Mouse (Mus musculus) heart, postnatal 36 days (tissue): ENCODE data around the gene Gm17622. TPM values are rescaled to one million over a fixed set of nuclear protein-coding genes. Genes with fewer than 3 reads are reported as not detected.

Source experiments
- DNase-seq, 2 experiments: peaks; one replicate each; pipeline ENCODE4 v3.0.0; 2021 to 2022
- intact Hi-C: fragments of 180-260 bp; cut with DNase I; formaldehyde crosslinking; loops from one replicate; pipeline ENCODE4 v1.15.1; 2025
- total RNA-seq, 2 experiments: library from RNA; stranded (reverse); gene quantifications; 2 replicates each; pipeline ENCODE4 v1.2.3; 2021

Gene Gm17622
- total RNA-seq, 2 experiments from 2014 or later = not detected

DNA sequence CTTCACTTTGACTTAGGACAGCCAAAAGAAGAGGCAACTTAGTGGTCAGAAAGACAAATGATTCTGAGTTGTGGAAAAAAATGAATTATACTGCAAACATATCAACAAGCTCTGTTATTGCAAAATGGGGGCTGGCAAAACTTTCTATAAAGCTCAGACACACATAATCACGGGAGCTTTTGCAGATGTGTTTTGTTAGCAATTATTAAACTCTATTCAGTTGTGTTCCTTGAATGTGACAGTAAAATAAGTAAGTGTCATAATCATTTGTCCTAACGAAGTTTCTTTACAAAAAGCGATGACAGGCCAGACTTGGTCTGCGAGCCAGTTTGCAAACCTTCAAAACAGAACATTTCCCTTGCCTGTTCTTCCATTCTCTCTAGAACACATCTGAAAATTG, 17.0 kb downstream of the Gm17622 start:
- intact Hi-C loops = no loop called here

GRCm38 (mm10) chr13:96510635-96511034, 20.1 kb downstream of the Gm17622 start:
- DNase-seq = peak; percentile 39 to 40
- intact Hi-C loops = loop anchor here (5.0 kb wide), 1 partner anchor 63 kb away; no protein-coding TSS in a partner anchor

More for the DNA sequence above, 17.0 kb downstream of the Gm17622 start:
- no peak for DNase-seq

DNA sequence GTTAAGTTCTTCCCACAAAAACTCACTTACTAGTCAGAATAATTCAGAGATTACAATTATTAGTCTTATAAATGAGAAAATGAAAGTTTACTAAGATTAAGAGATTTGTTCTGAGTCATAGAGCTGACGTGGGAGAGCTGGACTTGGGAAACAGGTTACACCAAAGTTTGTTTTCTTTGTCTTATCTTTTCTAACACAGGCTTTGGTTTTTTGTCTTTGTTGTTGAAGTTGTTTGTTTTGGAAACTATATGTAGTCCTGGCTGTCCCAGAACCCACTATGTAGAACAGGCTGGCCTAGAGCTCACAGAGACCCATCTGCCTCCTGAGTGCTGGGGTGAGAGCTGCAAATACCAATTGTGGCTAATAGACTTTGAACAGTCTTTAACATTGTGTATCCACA, 20.7 kb downstream of the Gm17622 start:
- no peak for DNase-seq
- intact Hi-C loops = loop anchor here (5.0 kb wide), 1 partner anchor 64 kb away; no protein-coding TSS in a partner anchor

- peak in 1 of 2 experiments; percentile 21 for DNase-seq
- intact Hi-C loops = loop anchor here (5.0 kb wide), 1 partner anchor 65 kb away; no protein-coding TSS in a partner anchor
Observed at GRCm38 (mm10) chr13:96511893-96512292, 21.4 kb downstream of the Gm17622 start.

DNA sequence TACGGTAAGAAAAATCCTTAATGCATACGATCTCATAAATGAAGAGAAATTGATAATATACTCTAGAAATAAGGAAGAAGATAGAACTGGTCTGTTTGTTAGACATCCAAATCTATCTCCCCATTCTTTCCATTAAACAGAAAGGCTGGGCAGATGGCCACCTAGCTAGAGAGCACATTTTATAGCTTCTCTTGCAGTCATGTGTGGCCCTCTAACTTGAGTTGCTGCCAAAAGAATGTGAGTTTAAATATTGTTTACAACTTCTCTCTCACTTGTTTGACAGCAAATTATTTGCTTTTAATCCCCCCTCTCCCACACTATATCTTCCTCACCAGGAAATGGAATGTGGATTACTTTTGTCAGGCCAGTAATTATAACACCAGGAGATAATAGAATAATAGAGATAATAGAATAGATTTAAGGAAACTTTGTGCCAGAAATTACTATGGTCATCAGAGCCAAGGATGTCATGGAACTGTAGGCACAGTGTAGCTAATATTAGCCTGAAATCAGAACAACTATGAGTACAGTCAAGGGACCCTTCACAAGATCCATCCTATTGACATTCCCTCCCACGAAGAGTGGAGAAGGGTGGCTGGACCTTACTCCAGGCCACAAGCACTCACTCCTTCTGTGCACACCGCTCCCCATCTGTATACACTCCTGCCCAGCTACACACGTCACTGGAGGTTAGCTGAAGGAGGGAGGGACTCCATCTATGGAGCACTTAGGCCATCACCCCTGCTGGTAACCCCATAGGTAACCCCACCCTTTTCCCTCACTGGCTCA, 23.8 kb downstream of the Gm17622 start:
- intact Hi-C loops = loop anchor here (5.0 kb wide), 1 partner anchor 67 kb away; no protein-coding TSS in a partner anchor
- DNase-seq = no peak

- intact Hi-C loops = no loop called here
- DNase-seq = no peak
Observed at GRCm38 (mm10) chr13:96516249-96516648, 25.7 kb downstream of the Gm17622 start.

DNA sequence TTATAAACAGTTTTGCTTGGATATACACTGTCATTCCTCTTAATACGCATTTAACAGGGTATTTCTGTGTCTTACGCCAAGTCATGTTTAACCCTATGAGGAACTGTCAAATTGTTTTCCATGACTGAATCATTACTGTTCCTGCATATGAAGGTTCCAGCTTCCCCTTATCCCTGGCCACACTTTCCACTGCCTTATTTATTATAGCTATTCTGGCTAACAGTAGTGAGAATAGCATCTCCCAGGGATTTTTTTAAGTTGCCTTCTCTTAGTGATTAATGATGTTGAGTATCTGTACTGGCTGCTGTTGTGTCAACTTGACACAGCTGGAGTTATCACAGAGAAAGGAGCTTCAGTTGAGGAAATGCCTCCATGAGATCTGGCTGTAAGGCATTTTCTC, 26.8 kb downstream of the Gm17622 start:
- intact Hi-C loops = no loop called here
- no peak for DNase-seq

DNA sequence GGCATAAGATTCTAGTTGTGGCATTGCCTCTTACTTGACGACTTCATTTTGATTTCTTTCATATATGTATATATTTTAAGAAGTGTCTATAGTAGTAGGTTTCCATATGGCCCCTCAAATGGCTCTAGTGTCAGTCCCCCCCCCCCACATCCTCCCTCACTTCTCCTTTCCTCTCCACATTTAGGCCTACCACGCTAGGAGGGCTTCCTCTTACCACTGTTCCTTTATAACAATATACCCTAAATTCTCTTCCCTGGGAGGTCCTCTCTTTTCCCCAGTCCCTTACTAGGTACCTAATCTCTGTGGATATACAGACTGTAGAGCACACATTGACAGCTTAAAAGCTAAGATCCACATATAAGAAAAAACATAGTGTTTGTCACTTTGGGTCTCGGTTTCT, 30.8 kb downstream of the Gm17622 start:
- no peak for DNase-seq

GRCm38 (mm10) chr13:96527022-96527421, 36.5 kb downstream of the Gm17622 start:
- intact Hi-C loops = no loop called here
- DNase-seq = no peak

More for the DNA sequence above, 30.8 kb downstream of the Gm17622 start:
- intact Hi-C loops = no loop called here

- intact Hi-C loops = no loop called here
- DNase-seq = no peak
Observed at GRCm38 (mm10) chr13:96527856-96528255, 37.3 kb downstream of the Gm17622 start.

GRCm38 (mm10) chr13:96528776-96529175, 38.2 kb downstream of the Gm17622 start:
- DNase-seq = no peak
- intact Hi-C loops = no loop called here

DNA sequence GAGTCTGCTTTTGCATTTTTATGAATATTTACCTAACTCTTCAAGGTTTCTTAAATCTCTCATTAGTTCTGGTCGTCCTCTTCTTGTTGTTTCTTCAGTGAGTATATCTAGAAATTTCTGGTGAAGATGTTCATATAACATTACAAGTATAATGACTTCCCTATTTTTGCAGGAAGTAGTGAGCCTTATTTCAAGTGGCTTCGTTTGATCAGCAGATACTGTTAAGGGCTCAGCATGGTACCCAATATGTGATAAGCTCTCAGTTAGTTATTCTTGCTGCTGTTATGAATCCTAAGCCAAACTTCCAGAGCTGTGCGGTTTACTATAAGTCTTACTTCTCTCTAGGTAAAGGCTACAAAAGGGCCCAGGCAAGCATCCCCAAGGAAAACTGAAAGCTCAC, 39.0 kb downstream of the Gm17622 start:
- DNase-seq = no peak
- intact Hi-C loops = no loop called here

- no peak for DNase-seq
- intact Hi-C loops = no loop called here
Observed at GRCm38 (mm10) chr13:96530064-96530463, 39.5 kb downstream of the Gm17622 start.

DNA sequence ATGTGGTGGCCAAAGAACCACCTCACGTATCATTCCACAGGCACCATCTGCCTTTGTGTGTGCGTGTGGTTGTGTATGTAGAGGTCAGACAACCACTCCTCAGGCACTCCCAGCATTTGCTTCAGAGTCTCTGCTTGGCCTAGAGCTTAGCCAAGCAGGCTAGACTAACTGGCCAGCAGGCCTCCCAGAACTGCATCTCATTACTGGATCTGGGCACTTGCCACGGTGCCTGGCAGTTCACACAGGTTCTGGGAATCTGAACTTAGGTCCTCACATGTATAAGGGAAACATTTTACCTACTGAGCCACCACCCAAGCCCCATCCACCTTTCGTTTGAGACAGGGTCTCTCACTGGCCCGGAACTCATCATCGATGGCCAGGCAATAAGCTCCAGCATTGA, 41.6 kb downstream of the Gm17622 start:
- intact Hi-C loops = no loop called here
- no peak for DNase-seq

- intact Hi-C loops = no loop called here
- DNase-seq = no peak
Observed at GRCm38 (mm10) chr13:96533742-96534141, 43.2 kb downstream of the Gm17622 start.

DNA sequence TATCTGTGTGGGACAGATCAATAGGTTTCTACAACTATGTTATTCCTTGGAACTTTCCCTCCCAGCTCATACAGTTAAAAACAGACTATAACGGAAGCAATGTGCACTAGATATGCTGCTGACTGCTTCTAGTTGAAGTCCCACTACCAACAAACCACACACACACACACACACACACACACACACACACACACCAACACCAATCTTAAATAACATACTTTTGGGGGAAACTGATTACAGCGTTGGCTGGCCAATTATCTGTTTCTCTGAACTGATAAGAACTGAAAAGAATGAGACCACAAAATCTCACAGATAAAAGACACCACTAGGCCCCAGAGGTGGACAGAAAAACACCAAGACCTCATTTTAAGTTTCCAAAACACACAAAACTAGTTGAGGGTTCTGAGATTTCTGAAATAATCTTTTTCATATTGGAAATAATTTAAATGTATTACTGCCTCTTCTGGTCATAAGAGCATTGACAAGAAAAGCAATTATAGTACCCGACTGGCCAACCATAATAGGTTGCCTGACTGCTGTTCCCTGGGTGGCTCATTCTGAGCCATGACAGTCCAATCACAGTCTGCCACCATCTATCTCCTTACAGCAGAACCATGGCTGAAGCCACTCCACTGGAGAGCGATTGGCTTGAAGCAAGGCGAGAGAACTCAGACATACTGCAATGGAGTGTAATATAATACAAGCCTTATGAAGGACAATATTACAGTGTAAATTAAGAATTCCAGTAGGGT, 46.5 kb downstream of the Gm17622 start:
- intact Hi-C loops = no loop called here
- no peak for DNase-seq

DNA sequence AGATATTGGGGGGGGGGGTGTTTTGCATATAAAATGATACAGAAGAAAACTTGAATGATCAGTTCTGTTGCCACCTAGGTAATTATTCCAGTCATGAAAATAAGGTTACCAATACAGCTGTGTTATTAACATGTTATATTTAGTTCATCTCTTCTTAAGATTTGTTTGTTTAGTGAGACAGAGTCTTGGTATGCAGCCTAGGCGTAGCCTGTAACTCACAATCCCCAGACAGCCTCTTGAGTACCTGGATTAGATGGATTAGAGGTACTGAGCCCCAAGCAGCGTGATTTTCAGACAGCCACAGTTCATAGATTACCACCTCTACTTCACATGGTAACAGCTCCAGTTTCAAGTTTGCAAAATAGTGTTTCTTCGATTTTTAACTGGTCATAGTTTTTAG, 47.6 kb downstream of the Gm17622 start:
- intact Hi-C loops = no loop called here
- DNase-seq = no peak

Other genes with a start within 250 kb of the Gm17622 start
- gene Poc5, start 102.4 kb upstream of the Gm17622 start, total RNA-seq = 1 to 10 TPM; 8.9 to 9.9 TPM
- under 1 TPM; 0.42 to 0.57 TPM for gene Ankdd1b, start 19.5 kb upstream of the Gm17622 start, total RNA-seq
- 1 to 10 TPM; 4.5 to 5.6 TPM for gene Polk, start 51.8 kb downstream of the Gm17622 start, total RNA-seq
- gene Col4a3bp, start 51.9 kb downstream of the Gm17622 start, total RNA-seq = 10 to 100 TPM; 38.9 to 39.8 TPM
- gene Hmgcr, start 180.2 kb downstream of the Gm17622 start, total RNA-seq = 1 to 10 TPM; 7.9 to 8.9 TPM